Mouse (Mus musculus) ES-Bruce4 (cell line): ENCODE data around the gene Tcp11l2.

Experiments
- CTCF ChIP-seq: IDR thresholded peaks from one replicate; pipeline ENCODE4 v1.8.1; 2011; ENCODE audit warnings: low read depth, low read length
- EP300 ChIP-seq: IDR thresholded peaks from 2 replicates; pipeline ENCODE4 v1.6.1; 2011; ENCODE audit warnings: low read depth, low read length; ENCODE audit not compliant: insufficient read depth

DNA sequence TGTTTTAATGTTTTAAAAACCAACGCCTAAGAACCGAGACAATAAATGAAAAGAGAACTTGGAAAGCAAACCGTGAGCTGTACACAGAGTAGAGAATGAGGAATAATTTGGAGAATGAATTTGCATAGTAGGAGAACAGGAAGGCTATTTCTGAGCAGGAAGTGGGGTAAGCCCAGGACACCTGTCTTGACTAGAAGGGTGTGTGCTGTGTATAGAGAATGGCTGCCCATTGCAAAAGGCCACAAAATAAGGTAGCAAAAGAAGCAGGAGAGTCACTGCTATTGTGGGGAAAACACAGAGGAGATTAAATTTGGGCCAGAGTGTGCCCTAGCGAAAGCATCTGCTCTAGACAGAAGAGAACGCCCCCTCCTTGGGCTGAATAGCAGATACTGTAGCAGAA lies 41.0 kb upstream of the Tcp11l2 start:
- no peak for TF ChIP-seq CTCF
- no peak for TF ChIP-seq EP300
